Mouse (Mus musculus): ENCODE measurements around the gene Ccne1.

GRCm38 (mm10) chr7:38104097-38104496 is 3.2 kb downstream of the Ccne1 start:
- TF ChIP-seq CTCF (IDR thresholded peaks at IDR 0.05; ENCODE audit: low read depth) (no peak), EP300 (IDR thresholded peaks at IDR 0.05; ENCODE audit: low read depth) (no peak)

Measured in heart, postnatal 0 days (tissue).